Mouse (Mus musculus) frontal cortex, postnatal 14 days (tissue): ENCODE data around the gene Surf6.
A peak's percentile ranks its signal among the peaks of the same experiment; 100 is the strongest.
"Not testable (repeated sequence)": the region's sequence is repeated elsewhere in the genome, so short reads cannot be mapped to it uniquely, and the experiment has no call there.

Experiments
- DNase-seq, 2 experiments: peaks; one replicate each; pipeline ENCODE4 v3.0.0; 2022; ENCODE audit warnings: low spot score in 2 of 2

Surf6 gene

GRCm38 (mm10) chr2:26913416-26914147 is 10.9 kb upstream of the Surf6 start:
- no peak for DNase-seq

GRCm38 (mm10) chr2:26912253-26912770 is 9.6 kb upstream of the Surf6 start:
- DNase-seq, result no peak

- DNase-seq, result peak; percentile 52 to 59
These were observed 8.5 kb upstream of the Surf6 start for GRCm38 (mm10) chr2:26910994-26911765.

- DNase-seq, result peak; percentile 98 to 100
These were observed 7.7 kb upstream of the Surf6 start, which contains the start of the genes Med22 and Rpl7a for GRCm38 (mm10) chr2:26910124-26910993. TSS of gene Med22 (minus strand) at chr2:26910677. TSS of gene Rpl7a (plus strand) at chr2:26910764.

GRCm38 (mm10) chr2:26909387-26909784 is 6.7 kb upstream of the Surf6 start:
- DNase-seq, result no peak

- DNase-seq, result no peak
These were observed 6.2 kb upstream of the Surf6 start for GRCm38 (mm10) chr2:26908710-26909386.

- no peak for DNase-seq
These were observed 4.4 kb upstream of the Surf6 start for GRCm38 (mm10) chr2:26907109-26907508.

- no peak for DNase-seq
These were observed 3.8 kb upstream of the Surf6 start for GRCm38 (mm10) chr2:26906431-26906830.

GRCm38 (mm10) chr2:26905936-26906335 is 3.3 kb upstream of the Surf6 start:
- DNase-seq, result no peak

- no peak for DNase-seq
These were observed 632 bp upstream of the Surf6 start for GRCm38 (mm10) chr2:26903311-26903710.

- DNase-seq, result no peak
These were observed 762 bp downstream of the Surf6 start for GRCm38 (mm10) chr2:26901834-26902400.

- DNase-seq, result no peak
These were observed 1.9 kb downstream of the Surf6 start for GRCm38 (mm10) chr2:26900731-26901130.

GRCm38 (mm10) chr2:26895898-26896297 is 6.8 kb downstream of the Surf6 start:
- no peak for DNase-seq

- not testable (repeated sequence) for DNase-seq
These were observed 16.5 kb downstream of the Surf6 start for GRCm38 (mm10) chr2:26886170-26886569.

- not testable (repeated sequence) for DNase-seq
These were observed 17.1 kb downstream of the Surf6 start for GRCm38 (mm10) chr2:26885541-26885940.

GRCm38 (mm10) chr2:26878571-26878970 is 24.1 kb downstream of the Surf6 start:
- DNase-seq, result no peak

- no peak for DNase-seq
These were observed 32.0 kb downstream of the Surf6 start for GRCm38 (mm10) chr2:26870666-26871065.

- no peak for DNase-seq
These were observed 37.8 kb downstream of the Surf6 start, which contains the start of gene Abo for GRCm38 (mm10) chr2:26864879-26865278. TSS of gene Abo (minus strand) at chr2:26864979.

- no peak for DNase-seq
These were observed 39.8 kb downstream of the Surf6 start for GRCm38 (mm10) chr2:26862856-26863255.

GRCm38 (mm10) chr2:26847706-26848105 is 55.0 kb downstream of the Surf6 start:
- no peak for DNase-seq
